Mouse (Mus musculus): ENCODE measurements around the gene Ypel2.
A peak's percentile ranks its signal among the peaks of the same experiment; 100 is the strongest.

Ypel2 gene

DNA sequence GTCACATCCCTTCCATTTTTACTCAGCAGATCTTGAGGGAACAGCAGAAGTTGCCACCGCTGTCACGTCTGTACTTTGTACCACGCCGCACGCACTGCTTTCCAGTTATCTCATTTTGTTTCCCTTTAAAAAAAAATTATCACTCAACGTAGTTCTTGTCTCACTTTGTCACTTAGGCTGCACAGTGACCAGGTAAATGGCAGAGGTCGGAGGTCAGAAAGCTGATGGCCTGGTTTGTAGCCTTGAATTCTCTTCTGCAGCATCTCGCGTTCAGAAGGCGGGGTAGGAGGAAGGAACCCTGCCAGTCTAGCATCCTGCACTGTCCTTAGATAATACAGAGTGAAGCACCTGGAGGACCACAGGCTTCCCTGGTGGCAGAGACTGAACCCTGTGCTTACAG, 29.8 kb downstream of the Ypel2 start:
- ATAC-seq (ENCODE audit: insufficient number of reproducible peaks, low FRiP score, low TSS enrichment): no peak

GRCm38 (mm10) chr11:86963027-86963426, 30.5 kb downstream of the Ypel2 start:
- ATAC-seq (ENCODE audit: insufficient number of reproducible peaks, low FRiP score, low TSS enrichment): no peak

DNA sequence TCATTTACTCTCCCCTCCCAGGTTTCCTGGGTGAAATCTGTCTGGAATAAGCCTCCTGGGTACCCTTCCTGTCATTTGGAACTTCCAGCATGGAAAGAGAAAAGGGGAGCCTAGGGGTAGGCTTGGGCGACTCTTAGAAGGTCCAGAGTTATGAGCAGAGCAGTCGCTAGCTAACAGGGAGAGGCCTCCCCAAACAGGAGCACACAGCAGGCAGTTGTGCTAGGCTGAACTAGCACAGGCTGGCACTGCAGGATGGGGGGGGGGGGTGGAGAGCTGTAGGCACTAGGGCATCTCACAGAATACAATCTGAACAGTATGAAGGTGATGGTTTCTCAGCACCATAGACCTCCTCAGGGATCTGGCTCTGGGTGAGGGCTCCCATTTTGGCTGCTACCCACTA, 31.1 kb downstream of the Ypel2 start:
- ATAC-seq (ENCODE audit: insufficient number of reproducible peaks, low FRiP score, low TSS enrichment): no peak

DNA sequence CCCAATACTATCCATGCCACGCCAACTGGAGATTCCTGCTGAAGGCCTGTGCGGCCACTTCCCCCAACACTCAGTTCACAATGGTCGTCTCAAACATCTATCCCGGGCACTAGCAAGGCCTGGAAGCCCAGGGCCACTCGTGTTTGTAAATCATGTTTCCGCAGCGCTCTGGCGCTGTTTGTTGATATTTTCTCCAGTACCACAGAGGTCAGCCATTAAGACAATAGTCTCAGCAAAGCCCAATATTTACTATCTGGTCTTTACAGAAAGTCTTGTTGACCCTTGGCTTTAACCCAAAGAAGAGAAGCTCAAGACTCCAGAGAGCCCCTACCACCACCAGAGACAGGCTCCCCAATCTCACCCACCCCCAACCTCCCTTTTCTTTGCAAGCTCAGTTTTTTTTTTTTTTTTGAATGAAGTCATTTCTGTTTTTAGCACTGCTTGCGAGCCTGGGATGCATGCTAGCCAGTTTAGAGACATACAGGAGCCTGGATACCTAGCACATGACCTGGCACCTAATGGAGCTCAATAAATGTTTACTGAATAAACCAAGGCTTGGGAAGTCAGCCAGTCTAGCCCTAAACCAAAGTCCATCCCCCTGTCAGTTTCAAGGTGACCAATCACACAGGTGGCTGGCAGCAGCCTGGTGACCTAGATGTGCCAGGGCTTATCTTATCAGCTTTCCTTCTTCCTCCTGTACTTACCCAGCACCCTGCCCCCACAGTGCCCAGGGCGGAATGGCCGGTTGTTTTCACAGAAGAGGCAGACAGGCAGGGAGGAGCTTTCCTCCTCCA, 31.8 kb downstream of the Ypel2 start:
- no peak for ATAC-seq (ENCODE audit: insufficient number of reproducible peaks, low FRiP score, low TSS enrichment)

- no peak for ATAC-seq (ENCODE audit: insufficient number of reproducible peaks, low FRiP score, low TSS enrichment)
Measured at GRCm38 (mm10) chr11:86960331-86960730, 33.2 kb downstream of the Ypel2 start.

GRCm38 (mm10) chr11:86958721-86959675, 34.5 kb downstream of the Ypel2 start:
- no peak for ATAC-seq (ENCODE audit: insufficient number of reproducible peaks, low FRiP score, low TSS enrichment)

GRCm38 (mm10) chr11:86958182-86958581, 35.3 kb downstream of the Ypel2 start:
- peak; percentile 52; the same call in 1 of the 2 replicates for ATAC-seq (ENCODE audit: insufficient number of reproducible peaks, low FRiP score, low TSS enrichment)

GRCm38 (mm10) chr11:86956363-86956762, 37.1 kb downstream of the Ypel2 start:
- ATAC-seq (ENCODE audit: insufficient number of reproducible peaks, low FRiP score, low TSS enrichment): no peak

DNA sequence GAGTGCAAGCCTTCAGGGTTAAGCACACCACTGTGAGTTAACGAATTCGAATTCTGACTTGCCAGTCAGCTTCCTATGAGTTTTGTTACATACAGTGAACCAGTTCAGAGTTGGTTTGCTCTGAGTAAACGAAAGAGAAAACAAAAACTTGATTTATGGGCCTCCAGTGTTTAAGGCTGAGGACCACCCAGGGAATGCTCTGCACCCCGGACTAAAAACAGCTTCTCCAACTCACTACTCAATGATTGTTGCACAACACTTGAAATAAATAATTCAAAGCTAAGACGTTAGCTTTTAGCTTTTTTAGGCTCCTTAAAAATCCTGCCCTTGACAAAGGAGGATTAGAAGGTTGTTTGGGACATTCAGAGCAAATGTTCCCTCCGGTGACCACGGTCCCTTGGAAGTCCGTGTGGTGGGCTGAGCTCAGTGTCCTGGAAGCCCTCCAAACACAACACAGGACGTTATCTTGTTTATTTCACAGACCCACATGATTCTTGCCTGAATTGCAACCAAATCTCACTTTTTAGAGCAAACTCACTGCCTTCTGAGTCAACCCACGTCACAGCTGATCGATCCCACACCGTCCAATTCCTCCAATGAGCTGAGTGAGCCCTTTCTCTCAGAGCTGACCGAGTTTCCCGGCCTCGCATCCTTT, 38.8 kb downstream of the Ypel2 start:
- ATAC-seq (ENCODE audit: insufficient number of reproducible peaks, low FRiP score, low TSS enrichment): no peak

GRCm38 (mm10) chr11:86953096-86953495, 40.4 kb downstream of the Ypel2 start:
- ATAC-seq (ENCODE audit: insufficient number of reproducible peaks, low FRiP score, low TSS enrichment): no peak

- no peak for ATAC-seq (ENCODE audit: insufficient number of reproducible peaks, low FRiP score, low TSS enrichment)
Measured at GRCm38 (mm10) chr11:86952659-86953058, 40.8 kb downstream of the Ypel2 start.

- ATAC-seq (ENCODE audit: insufficient number of reproducible peaks, low FRiP score, low TSS enrichment): no peak
Measured at GRCm38 (mm10) chr11:86951672-86952071, 41.8 kb downstream of the Ypel2 start.

- no peak for ATAC-seq (ENCODE audit: insufficient number of reproducible peaks, low FRiP score, low TSS enrichment)
Measured at GRCm38 (mm10) chr11:86950491-86950890, 43.0 kb downstream of the Ypel2 start.

DNA sequence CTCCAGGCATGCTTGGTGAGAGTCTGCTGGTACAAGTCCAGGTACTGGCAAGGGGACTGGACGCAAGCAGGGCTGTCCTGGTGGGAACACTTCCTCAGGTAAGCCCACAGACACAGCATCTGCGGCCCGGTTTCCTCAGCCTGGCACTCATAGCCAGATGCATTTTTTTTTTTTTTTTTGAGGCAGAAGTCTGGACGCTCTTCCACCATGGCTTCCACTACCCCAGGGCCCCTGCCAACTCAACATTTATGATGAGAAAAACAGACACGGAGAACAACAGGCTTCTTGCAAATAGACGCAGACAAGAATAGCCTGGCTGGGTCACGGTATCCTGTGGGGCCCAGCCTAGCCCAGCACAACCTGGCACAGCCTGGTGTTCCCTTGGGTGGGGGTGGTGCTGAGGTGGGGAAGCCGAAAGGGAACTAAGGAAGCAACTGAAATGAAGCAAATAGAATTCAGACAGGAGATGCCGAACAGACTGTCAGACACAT, 43.5 kb downstream of the Ypel2 start:
- peak; percentile 83; the same call in 1 of the 2 replicates for ATAC-seq (ENCODE audit: insufficient number of reproducible peaks, low FRiP score, low TSS enrichment)

- ATAC-seq (ENCODE audit: insufficient number of reproducible peaks, low FRiP score, low TSS enrichment): no peak
Measured at GRCm38 (mm10) chr11:86946644-86947195, 46.8 kb downstream of the Ypel2 start.

- no peak for ATAC-seq (ENCODE audit: insufficient number of reproducible peaks, low FRiP score, low TSS enrichment)
Measured at GRCm38 (mm10) chr11:86945933-86946332, 47.6 kb downstream of the Ypel2 start.

GRCm38 (mm10) chr11:86945058-86945457, 48.4 kb downstream of the Ypel2 start:
- ATAC-seq (ENCODE audit: insufficient number of reproducible peaks, low FRiP score, low TSS enrichment): no peak

GRCm38 (mm10) chr11:86944539-86944938, 49.0 kb downstream of the Ypel2 start:
- ATAC-seq (ENCODE audit: insufficient number of reproducible peaks, low FRiP score, low TSS enrichment): no peak

DNA sequence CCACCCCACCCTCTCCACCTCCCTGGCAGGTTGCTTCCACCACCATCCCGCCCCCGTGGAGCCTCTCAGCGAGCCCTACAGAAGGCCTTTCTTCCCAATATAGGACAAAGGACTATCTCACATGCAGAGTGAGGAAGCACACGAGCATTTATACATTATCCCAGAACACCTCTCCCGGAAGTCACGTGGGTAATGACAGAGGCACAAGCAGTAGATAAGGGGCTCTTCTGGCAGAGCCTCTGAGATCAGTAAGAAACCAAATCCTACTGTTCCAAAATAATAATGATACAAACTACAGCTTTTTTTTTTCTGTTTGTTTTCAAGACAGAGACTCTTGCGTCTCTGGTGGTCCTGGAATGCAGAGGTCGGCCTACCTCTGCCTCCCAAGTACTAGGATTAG, 51.6 kb downstream of the Ypel2 start:
- no peak for ATAC-seq (ENCODE audit: insufficient number of reproducible peaks, low FRiP score, low TSS enrichment)

GRCm38 (mm10) chr11:86939503-86939902, 54.0 kb downstream of the Ypel2 start:
- no peak for ATAC-seq (ENCODE audit: insufficient number of reproducible peaks, low FRiP score, low TSS enrichment)
